Mouse (Mus musculus): Measurements from ENCODE around the gene Sp100. TPM values are rescaled to one million over a fixed set of nuclear protein-coding genes. Genes with fewer than 3 reads are reported as not detected.
A peak's percentile ranks its signal among the peaks of the same experiment; 100 is the strongest.

Sp100 gene
- polyA plus RNA-seq, 1 experiment from 2014 or later, result 0.94 TPM

- ATAC-seq (ENCODE audit: low FRiP score, low read depth), result peak; percentile 42; the same call in 1 of the 2 replicates
- H3K36me3 ChIP-seq, result no peaks in the 10 kb centered on the region
- H3K4me2 ChIP-seq (replicated peaks), result peak overlapping the region; percentile 58
- peak overlapping the region; percentile 62 for H3K9ac ChIP-seq
- peaks cover 4% of the 10 kb centered on the region; the same call in 1 of the 2 replicates for H3K9me3 ChIP-seq
- no peak overlapping the region for H3K27ac ChIP-seq
- 0 out of 2 replicates have a peak, but pooled peaks cover 3% of the 10 kb centered on the region for H3K4me1 ChIP-seq
- H3K27me3 ChIP-seq, result no peaks in the 10 kb centered on the region
- 36% methylated on average over 18 of the region's 18 CpGs for WGBS
- H3K4me3 ChIP-seq, result peak overlapping the region; percentile 32
Measured at GRCm38 (mm10) chr1:85736355-85737184, 86.8 kb downstream of the Sp100 start.

- peaks cover 4% of the 10 kb centered on the region; the same call in 1 of the 2 replicates for H3K9me3 ChIP-seq
- no peaks in the 10 kb centered on the region for H3K27me3 ChIP-seq
- H3K36me3 ChIP-seq, result no peaks in the 10 kb centered on the region
- 90% methylated on average over 4 of the region's 4 CpGs for WGBS
- no peak for ATAC-seq (ENCODE audit: low FRiP score, low read depth)
- H3K9ac ChIP-seq, result no peak overlapping the region
- H3K4me1 ChIP-seq, result 0 out of 2 replicates have a peak, but pooled peaks cover 3% of the 10 kb centered on the region
- H3K4me2 ChIP-seq (replicated peaks), result no peak overlapping the region
- H3K27ac ChIP-seq, result no peak overlapping the region
- H3K4me3 ChIP-seq, result no peak overlapping the region
Measured at GRCm38 (mm10) chr1:85739000-85739399, 89.2 kb downstream of the Sp100 start.

- Histone ChIP-seq H3K9me3 (peaks cover 4% of the 10 kb centered on the region; the same call in 1 of the 2 replicates), H3K4me1 (0 out of 2 replicates have a peak, but pooled peaks cover 3% of the 10 kb centered on the region), H3K27ac (no peak overlapping the region), H3K4me3 (no peak overlapping the region), H3K4me2 (replicated peaks) (no peak overlapping the region), H3K27me3 (no peaks in the 10 kb centered on the region), H3K9ac (no peak overlapping the region), H3K36me3 (no peaks in the 10 kb centered on the region)
- ATAC-seq (ENCODE audit: low FRiP score, low read depth), result no peak
Measured at GRCm38 (mm10) chr1:85739819-85740218, 90.0 kb downstream of the Sp100 start.

GRCm38 (mm10) chr1:85740923-85741322, 91.1 kb downstream of the Sp100 start:
- WGBS, result 79% methylated on average over 6 of the region's 6 CpGs
- no peak overlapping the region for H3K4me2 ChIP-seq (replicated peaks)
- H3K4me3 ChIP-seq, result no peak overlapping the region
- no peak for ATAC-seq (ENCODE audit: low FRiP score, low read depth)
- H3K27me3 ChIP-seq, result no peaks in the 10 kb centered on the region
- 0 out of 2 replicates have a peak, but pooled peaks cover 3% of the 10 kb centered on the region for H3K4me1 ChIP-seq
- peaks cover 4% of the 10 kb centered on the region; the same call in 1 of the 2 replicates for H3K9me3 ChIP-seq
- no peak overlapping the region for H3K9ac ChIP-seq
- no peak overlapping the region for H3K27ac ChIP-seq
- H3K36me3 ChIP-seq, result no peaks in the 10 kb centered on the region

GRCm38 (mm10) chr1:85742333-85742732, 92.5 kb downstream of the Sp100 start:
- Histone ChIP-seq H3K9me3 (peaks cover 4% of the 10 kb centered on the region; the same call in 1 of the 2 replicates), H3K27ac (no peak overlapping the region), H3K4me1 (no peaks in the 10 kb centered on the region), H3K27me3 (no peaks in the 10 kb centered on the region), H3K9ac (no peak overlapping the region), H3K4me2 (replicated peaks) (no peak overlapping the region), H3K4me3 (no peak overlapping the region), H3K36me3 (no peaks in the 10 kb centered on the region)
- ATAC-seq (ENCODE audit: low FRiP score, low read depth), result no peak
- WGBS, result 80% methylated on average over 5 of the region's 5 CpGs

- H3K4me3 ChIP-seq, result no peak overlapping the region
- peaks cover 3% of the 10 kb centered on the region; the same call in 1 of the 2 replicates for H3K9me3 ChIP-seq
- no peak overlapping the region for H3K4me2 ChIP-seq (replicated peaks)
- H3K36me3 ChIP-seq, result no peaks in the 10 kb centered on the region
- H3K27ac ChIP-seq, result no peak overlapping the region
- H3K9ac ChIP-seq, result no peak overlapping the region
- no peaks in the 10 kb centered on the region for H3K27me3 ChIP-seq
- no peak for ATAC-seq (ENCODE audit: low FRiP score, low read depth)
- no peaks in the 10 kb centered on the region for H3K4me1 ChIP-seq
- 12% methylated on average over 2 of the region's 2 CpGs for WGBS
Measured at GRCm38 (mm10) chr1:85742916-85743505, 93.2 kb downstream of the Sp100 start.

- Histone ChIP-seq H3K9ac (no peak overlapping the region), H3K4me2 (replicated peaks) (no peak overlapping the region), H3K4me3 (no peak overlapping the region), H3K27me3 (no peaks in the 10 kb centered on the region), H3K9me3 (no peaks in the 10 kb centered on the region), H3K4me1 (no peaks in the 10 kb centered on the region), H3K36me3 (no peaks in the 10 kb centered on the region), H3K27ac (no peak overlapping the region)
- ATAC-seq (ENCODE audit: low FRiP score, low read depth), result no peak
- WGBS, result 76% methylated on average over 3 of the region's 3 CpGs
Measured at GRCm38 (mm10) chr1:85744539-85744938, 94.8 kb downstream of the Sp100 start.

- 84% methylated on average over 5 of the region's 5 CpGs for WGBS
- Histone ChIP-seq H3K9me3 (no peaks in the 10 kb centered on the region), H3K4me2 (replicated peaks) (no peak overlapping the region), H3K27me3 (no peaks in the 10 kb centered on the region), H3K27ac (no peak overlapping the region), H3K4me1 (no peaks in the 10 kb centered on the region), H3K9ac (no peak overlapping the region), H3K36me3 (no peaks in the 10 kb centered on the region), H3K4me3 (no peak overlapping the region)
- no peak for ATAC-seq (ENCODE audit: low FRiP score, low read depth)
Measured at GRCm38 (mm10) chr1:85746511-85746910, 96.7 kb downstream of the Sp100 start.

GRCm38 (mm10) chr1:85749829-85750228, 100.0 kb downstream of the Sp100 start:
- Histone ChIP-seq H3K4me1 (no peaks in the 10 kb centered on the region), H3K27me3 (no peaks in the 10 kb centered on the region), H3K4me3 (no peak overlapping the region), H3K9me3 (no peaks in the 10 kb centered on the region), H3K27ac (no peak overlapping the region), H3K9ac (no peak overlapping the region), H3K4me2 (replicated peaks) (no peak overlapping the region), H3K36me3 (no peaks in the 10 kb centered on the region)
- WGBS, result 92% methylated on average over 2 of the region's 2 CpGs
- ATAC-seq (ENCODE audit: low FRiP score, low read depth), result no peak

- 89% methylated on average over 4 of the region's 4 CpGs for WGBS
- ATAC-seq (ENCODE audit: low FRiP score, low read depth), result no peak
- H3K9ac ChIP-seq, result no peak overlapping the region
- no peaks in the 10 kb centered on the region for H3K4me1 ChIP-seq
- H3K36me3 ChIP-seq, result no peaks in the 10 kb centered on the region
- no peaks in the 10 kb centered on the region for H3K9me3 ChIP-seq
- H3K4me3 ChIP-seq, result no peak overlapping the region
- no peak overlapping the region for H3K4me2 ChIP-seq (replicated peaks)
- H3K27me3 ChIP-seq, result no peaks in the 10 kb centered on the region
- no peak overlapping the region for H3K27ac ChIP-seq
Measured at GRCm38 (mm10) chr1:85750650-85751049, 100.9 kb downstream of the Sp100 start.

GRCm38 (mm10) chr1:85751494-85751893, 101.7 kb downstream of the Sp100 start:
- H3K27ac ChIP-seq, result no peak overlapping the region
- WGBS, result 56% methylated on average over 6 of the region's 6 CpGs
- H3K4me1 ChIP-seq, result no peaks in the 10 kb centered on the region

GRCm38 (mm10) chr1:85751932-85752680, 102.3 kb downstream of the Sp100 start:
- Histone ChIP-seq H3K27ac (no peak overlapping the region), H3K4me3 (no peak overlapping the region), H3K36me3 (no peaks in the 10 kb centered on the region), H3K9me3 (no peaks in the 10 kb centered on the region), H3K4me2 (replicated peaks) (no peak overlapping the region), H3K27me3 (no peaks in the 10 kb centered on the region), H3K9ac (no peak overlapping the region), H3K4me1 (no peaks in the 10 kb centered on the region)
- WGBS, result 74% methylated on average over 11 of the region's 11 CpGs
- ATAC-seq (ENCODE audit: low FRiP score, low read depth), result no peak

More at GRCm38 (mm10) chr1:85751494-85751893, 101.7 kb downstream of the Sp100 start:
- Histone ChIP-seq H3K4me2 (replicated peaks) (no peak overlapping the region), H3K9me3 (no peaks in the 10 kb centered on the region), H3K9ac (no peak overlapping the region), H3K4me3 (no peak overlapping the region), H3K36me3 (no peaks in the 10 kb centered on the region), H3K27me3 (no peaks in the 10 kb centered on the region)
- ATAC-seq (ENCODE audit: low FRiP score, low read depth), result peak; percentile 75

All from limb, embryonic 13.5 days (tissue).